Mouse (Mus musculus) left cerebral cortex, postnatal 25 days (tissue): Measurements from ENCODE around the gene Rgma. TPM values are rescaled to one million over a fixed set of nuclear protein-coding genes. Genes with fewer than 3 reads are reported as not detected.
A peak's percentile ranks its signal among the peaks of the same experiment; 100 is the strongest.

Experiments used
- DNase-seq, 2 experiments: peaks; one replicate each; pipeline ENCODE4 v3.0.0; 2022; ENCODE audit warnings: low spot score in 2 of 2, mixed read lengths in 1 of 2
- intact Hi-C: fragments of 180-260 bp; cut with DNase I; formaldehyde crosslinking; loops from one replicate; pipeline ENCODE4 v1.15.1; 2025
- total RNA-seq, 2 experiments: library from RNA; stranded (reverse); gene quantifications; 2 replicates each; pipeline ENCODE4 v1.2.3; 2021

Gene Rgma
- total RNA-seq, 2 experiments from 2014 or later, result 62.3 to 66.1 TPM

DNA sequence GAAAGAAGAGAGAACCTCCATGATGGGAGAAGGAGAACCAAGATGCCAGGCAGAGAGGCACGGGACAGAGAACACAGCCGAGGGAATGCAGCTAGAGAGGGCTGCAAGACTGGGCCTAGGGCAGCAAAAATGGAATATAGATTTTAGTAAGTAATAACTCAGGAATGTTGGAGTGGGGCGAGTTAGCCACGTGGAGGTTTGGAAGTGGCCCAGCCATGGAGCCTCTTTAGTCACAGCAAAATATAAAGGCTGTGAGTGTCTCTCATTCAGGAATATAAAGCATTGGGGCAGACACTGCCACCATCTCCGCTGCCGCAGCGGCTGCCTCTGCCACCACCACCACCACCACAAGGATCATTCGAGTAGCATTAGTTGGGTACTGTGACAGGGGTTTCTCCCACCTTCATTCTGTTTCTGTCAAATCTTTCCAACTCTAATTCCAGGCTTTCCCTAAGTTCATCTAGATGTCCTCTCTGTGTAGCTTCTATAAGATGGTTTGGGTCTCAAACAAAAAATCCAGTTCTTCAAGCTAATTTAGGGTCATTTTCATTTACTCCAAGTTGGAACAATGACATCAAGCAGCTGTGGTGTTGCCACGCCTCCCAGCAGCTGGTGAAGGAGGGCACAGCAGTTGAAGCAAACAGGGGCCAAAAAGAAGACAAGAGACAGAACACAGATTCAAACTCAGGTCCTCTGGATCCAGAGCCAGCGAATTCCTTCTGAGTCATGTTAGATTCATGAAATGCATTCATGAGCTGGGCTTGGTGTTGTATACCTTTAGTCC, 7.4 kb upstream of the Rgma start:
- DNase-seq, result no peak
- intact Hi-C loops, result no loop called here

DNA sequence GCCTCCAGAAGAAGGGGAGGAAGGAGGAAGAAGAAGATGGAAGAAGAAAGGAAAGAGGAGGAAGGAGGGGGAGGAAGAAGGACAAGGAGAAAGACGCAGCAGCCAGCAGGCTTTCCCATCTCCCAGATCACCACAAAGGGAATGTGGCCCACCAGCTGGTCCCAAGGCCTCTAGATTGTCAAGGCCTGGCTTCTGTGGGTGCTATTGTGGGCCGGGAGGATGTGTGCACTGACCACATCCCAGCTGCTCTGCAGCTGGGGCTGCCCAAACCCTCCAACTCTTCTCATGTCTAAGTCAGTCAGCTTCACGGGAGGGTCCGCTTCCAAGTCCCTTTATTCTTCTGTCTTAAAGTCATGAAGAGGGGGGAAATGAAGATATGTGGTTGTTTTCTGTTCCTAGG, 5.3 kb upstream of the Rgma start:
- no peak for DNase-seq
- intact Hi-C loops, result loop anchor here (5.0 to 10.0 kb wide), 2 partner anchors 335 to 778 kb away; no protein-coding TSS in a partner anchor

DNA sequence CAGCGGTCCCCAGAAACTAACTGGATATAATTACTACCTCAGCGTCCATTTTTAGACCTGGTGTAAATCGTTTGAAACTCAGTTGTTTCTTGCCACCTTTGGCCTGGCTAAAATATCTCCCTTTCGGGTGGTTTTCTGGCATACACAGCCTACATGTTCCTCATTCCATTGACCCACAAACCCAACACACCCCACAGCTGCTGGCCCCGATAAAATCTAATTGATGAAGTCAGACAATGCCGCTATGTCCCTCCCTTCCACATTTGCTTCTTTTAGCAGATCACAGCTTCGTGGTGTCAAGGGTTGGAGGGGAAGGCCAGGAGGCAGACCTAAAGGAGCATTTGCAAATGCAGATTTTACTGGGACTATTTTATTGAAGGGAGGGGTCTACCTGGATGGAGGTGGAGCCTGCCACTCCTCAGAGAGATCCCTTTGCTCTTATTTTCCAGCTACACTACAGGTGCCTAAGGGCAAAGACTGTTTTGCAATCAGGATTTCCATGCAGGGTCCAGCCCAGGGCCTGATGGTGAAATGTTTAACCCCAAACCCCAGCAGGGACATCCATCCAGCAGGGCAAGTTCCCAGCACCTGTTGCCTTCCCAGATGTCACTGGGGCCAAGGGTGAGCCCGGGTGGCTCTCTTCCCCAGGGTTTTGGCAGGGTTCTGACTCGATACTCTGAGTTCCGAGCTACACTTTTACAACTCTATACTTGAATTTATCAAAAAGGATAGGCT, 3.6 kb upstream of the Rgma start:
- no peak for DNase-seq
- intact Hi-C loops, result loop anchor here (5.0 to 10.0 kb wide), 2 partner anchors 337 to 779 kb away; no protein-coding TSS in a partner anchor

DNA sequence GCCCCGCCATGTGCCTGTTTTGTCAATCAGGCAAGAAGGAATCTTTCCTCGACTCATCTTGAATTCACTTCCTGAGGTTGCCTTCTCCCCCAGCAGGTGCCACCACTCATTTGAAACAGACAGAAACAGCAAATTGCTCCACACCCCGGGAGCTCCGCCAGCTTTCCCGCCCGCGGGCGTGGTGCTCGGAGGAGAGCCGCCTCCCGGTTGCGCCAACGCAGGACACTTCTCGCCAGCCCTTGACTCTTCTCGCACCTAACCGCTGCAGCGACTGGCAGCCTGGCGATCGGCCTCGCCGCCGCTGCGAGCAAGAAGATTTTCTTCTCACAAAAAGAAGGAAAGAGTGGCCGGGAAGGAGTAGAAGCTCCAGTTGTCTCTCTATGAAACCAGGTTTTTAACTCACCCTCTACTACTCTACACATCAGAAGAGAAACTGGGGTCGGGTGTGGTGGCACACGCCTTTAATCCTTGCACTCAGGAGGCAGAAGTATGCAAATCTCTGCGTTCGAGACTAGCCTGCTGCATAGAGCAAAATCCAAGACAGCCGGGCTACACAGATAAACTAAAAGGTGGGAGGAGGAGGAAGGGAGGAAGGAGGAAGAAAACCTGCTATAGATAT, 2.8 kb upstream of the Rgma start:
- intact Hi-C loops, result loop anchor here (5.0 to 10.0 kb wide), 2 partner anchors 338 to 780 kb away; no protein-coding TSS in a partner anchor
- peak; percentile 65 to 82 for DNase-seq

DNA sequence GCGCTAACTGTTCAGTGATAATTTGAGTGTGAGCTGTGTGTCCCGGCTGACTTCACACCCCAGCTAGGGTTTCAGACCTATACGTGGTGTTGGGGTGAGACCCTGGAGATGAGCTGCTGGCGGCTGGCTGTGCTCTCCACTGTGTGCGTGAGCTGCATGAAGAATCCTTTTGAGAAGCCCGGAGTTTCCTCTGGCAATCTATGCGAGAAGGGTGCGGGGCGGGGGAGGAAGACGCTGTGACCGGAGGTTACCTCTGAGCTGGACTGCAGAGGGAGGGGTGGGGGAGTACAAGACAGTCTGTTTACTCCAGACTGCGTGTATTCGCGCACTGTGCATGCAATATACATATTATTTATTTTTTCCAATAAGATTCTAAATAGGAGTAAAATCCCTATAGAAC, 582 bp upstream of the Rgma start:
- peak; percentile 34 to 58 for DNase-seq
- intact Hi-C loops, result loop anchor here (2.0 to 10.0 kb wide), 6 partner anchors 44 to 782 kb away; no protein-coding TSS in a partner anchor

DNA sequence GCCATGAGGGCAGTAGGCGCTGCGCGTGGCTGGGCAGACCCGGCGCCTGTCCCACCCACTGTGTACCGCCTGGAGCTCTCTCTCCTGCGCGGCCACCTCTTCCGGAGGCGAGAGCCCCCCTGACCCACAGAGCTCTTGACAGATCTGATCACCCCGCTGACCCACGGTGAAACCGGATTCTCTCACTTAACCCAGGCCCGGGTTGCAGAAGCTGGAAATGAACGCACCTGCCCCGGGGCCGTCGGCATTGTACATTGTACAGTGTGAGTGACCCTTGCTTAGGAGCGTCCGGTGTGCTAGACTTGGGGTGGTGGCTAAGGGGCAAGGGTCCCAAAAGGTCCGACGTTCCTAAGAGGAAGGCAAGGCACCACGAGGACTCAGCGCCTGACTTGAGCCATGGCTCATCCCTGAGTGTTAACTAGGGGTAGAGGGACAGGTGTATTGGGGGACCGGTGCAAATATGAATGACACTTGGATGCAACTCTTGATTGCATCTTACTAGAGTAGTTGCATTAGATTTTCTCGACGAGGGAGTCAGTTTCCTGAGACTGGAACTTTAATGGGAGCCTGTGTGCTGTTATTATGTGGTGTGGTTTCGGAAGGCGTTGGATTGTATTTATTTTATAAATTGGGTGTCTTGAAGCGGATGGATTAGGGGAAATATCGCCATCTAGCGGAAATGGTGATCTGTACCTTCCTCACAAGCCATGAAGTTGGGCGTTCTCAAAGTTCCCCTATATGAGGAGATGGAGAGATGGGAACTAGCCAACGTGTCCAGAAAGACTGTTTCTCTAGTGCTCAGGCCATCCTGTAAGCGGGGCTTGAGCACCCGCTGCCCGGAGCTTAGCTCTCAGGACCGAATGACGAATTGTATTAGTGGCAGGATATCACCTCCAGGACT, 1.0 kb downstream of the Rgma start:
- peak; percentile 83 to 93 for DNase-seq
- intact Hi-C loops, result loop anchor here (5.0 to 10.0 kb wide), 4 partner anchors 174 to 342 kb away; no protein-coding TSS in a partner anchor

DNA sequence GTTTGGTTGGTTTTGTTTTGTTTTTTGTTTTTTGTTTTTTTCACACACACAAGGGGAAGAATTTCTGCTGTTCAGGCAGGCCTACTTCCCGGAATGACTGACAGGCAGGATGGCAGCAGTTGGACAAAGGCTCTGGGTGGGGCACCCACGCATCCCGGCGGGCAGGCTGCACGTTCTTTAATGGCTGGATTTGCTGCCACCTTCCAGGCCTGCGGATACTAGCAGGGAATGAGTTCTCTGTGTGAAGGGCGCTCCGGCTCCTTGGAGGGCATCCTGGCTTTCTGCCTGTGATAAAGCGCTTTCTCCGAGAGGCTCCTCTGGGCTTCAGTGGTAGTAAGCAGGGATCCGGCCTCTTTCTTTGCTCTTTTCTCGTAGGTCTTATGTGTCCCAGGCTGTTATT, 2.0 kb downstream of the Rgma start:
- DNase-seq, result peak; percentile 38 to 43
- intact Hi-C loops, result loop anchor here (5.0 to 10.0 kb wide), 4 partner anchors 175 to 343 kb away; no protein-coding TSS in a partner anchor

DNA sequence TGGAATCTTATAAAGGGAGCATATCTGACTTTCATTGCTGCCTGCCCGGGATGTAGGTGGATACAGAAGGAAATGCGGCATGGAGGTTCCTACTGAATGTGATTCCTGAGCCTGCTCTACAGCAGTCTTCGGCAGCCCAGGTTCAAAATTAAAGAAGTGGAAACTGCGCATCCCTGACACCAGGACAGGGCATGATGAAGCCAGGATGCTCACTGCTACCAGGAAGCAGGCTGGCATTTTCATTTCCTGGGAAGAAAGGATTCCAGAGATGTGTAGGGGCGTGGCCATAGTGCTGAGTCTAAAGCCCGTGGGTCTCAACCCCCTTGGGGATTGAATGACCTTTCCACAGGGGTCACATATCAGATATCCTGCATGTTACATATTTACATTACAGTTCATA, 2.7 kb downstream of the Rgma start:
- intact Hi-C loops, result loop anchor here (5.0 to 10.0 kb wide), 4 partner anchors 176 to 343 kb away; no protein-coding TSS in a partner anchor
- DNase-seq, result no peak

DNA sequence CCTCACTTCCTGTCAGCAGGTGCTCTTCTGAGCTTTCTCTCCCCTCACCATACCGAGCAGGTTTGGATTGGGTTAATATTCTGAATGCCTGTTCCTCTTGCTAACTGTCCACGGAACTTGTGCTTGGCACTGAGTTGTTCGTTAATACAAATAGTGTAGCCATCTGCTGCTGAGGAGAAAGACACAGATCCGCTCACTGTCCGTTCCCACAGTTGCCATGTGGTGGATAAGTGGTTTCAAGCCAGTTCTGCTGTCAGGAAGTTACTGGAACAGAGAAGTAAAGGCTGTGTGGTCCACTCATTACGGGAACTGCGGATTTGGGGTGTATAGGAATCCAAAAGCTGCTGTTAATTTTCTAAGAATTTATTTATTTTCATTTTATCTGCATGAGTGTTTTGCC, 7.5 kb downstream of the Rgma start:
- intact Hi-C loops, result no loop called here
- no peak for DNase-seq

DNA sequence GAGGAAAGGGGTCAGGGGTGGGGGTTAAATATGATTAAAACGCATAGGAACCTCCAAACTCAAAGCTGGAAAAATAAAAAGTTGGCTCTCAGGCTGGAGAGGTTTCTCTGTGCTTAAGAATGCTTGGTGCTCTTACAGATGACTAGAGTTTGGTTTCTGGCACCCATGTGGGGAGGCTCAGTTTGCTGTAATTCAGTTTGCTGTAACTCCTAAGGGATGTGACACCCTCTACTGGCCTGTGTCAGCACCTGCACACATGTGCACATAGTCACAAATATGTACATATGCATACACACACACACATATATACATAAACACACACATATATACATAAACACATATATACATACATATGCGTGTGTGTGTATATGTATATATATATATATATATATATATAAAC, 13.6 kb downstream of the Rgma start:
- intact Hi-C loops, result no loop called here
- no peak for DNase-seq

DNA sequence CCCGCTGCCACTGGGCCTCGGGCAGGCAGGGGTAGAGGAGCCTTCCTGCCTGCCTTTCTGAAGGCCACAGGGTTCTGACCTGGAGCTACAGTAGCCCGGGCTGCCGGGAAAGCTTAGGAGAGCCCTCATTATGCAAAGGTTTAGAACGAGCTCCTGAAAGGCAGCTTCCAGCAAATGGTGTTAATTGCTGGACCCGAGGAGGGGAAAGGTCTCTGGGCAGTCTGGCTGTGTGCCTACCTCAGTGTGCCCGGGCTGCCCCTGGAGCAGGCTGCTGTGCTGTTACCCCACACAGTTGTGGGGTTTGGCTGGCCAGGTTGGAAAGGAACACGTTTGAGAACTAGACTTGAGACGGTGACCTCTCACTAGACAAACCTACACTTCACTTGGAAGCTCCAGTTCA, 14.1 kb downstream of the Rgma start:
- intact Hi-C loops, result no loop called here
- DNase-seq, result no peak

DNA sequence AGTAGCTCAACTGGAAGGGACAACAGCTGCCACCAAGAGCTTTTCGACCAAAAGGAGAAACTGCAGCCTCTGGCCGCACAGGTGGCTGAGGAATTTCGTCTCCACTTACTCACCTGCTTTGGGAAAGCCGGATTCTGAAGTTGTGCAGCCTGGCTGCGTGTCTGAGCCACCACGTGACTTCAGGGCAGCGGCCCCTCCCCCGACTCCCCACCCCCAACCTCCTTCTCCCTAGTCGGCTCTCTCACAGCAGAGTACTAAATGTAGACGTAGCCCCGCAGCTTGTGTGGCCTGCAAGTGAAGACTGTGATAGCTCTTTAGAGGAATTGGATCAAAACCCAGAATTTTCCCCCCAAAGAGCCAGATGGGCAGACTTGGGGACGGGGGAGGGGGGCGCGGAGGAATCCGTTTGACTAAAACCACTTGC, 14.6 kb downstream of the Rgma start:
- intact Hi-C loops, result no loop called here
- no peak for DNase-seq

DNA sequence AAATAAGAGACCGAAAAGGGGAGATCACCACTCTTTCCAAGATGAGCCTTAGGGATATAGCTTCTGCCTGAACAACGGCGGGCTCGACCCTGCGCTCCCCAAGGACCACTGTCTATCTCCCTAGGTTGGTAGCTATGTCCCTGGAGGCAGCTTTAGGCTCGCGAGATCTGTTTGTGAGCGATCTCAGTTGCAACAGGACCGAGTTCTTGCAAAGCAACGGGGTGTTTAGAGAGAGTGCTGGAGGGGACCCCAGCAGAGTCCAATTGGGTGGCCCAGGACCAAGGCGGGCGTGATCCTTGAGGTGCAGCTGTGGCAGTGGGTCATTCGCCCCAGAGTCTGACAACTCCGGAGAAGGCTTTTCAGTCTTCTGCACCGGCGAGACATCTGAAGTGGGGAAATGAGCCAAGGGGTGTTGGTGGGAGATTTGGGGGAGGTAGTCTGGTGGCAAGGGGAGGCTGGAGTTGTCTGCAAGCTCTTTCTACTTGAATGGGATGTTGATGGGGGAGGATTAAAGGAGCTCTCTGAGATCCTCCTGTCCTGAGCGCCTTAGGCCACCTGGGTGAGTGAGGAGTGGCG, 15.2 kb downstream of the Rgma start:
- intact Hi-C loops, result no loop called here
- no peak for DNase-seq

DNA sequence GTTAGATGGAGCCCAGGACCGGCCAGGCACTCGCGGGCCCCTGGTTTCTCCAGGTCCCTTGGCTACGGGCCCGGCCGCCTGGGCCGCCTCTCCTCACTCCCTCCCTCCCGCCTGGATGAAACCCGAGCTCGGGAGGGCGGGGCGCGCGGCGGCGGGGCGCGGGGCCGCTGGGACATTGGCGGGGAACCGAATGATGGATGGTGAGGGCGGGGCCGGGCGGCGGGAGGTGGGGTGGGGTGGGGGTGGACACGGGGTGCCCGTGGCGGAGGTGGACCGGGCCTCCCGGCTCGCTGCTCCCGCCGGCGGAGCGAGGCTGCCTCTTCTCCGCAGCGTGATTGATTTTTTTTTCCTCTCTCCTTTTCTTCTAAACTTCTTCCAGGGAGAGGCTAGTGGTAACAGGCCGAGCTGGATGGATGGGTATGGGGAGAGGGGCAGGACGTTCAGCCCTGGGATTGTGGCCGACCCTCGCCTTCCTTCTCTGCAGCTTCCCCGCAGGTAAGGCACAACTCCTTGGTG, 15.8 kb downstream of the Rgma start:
- intact Hi-C loops, result no loop called here
- DNase-seq, result peak in 1 of 2 experiments; percentile 74

DNA sequence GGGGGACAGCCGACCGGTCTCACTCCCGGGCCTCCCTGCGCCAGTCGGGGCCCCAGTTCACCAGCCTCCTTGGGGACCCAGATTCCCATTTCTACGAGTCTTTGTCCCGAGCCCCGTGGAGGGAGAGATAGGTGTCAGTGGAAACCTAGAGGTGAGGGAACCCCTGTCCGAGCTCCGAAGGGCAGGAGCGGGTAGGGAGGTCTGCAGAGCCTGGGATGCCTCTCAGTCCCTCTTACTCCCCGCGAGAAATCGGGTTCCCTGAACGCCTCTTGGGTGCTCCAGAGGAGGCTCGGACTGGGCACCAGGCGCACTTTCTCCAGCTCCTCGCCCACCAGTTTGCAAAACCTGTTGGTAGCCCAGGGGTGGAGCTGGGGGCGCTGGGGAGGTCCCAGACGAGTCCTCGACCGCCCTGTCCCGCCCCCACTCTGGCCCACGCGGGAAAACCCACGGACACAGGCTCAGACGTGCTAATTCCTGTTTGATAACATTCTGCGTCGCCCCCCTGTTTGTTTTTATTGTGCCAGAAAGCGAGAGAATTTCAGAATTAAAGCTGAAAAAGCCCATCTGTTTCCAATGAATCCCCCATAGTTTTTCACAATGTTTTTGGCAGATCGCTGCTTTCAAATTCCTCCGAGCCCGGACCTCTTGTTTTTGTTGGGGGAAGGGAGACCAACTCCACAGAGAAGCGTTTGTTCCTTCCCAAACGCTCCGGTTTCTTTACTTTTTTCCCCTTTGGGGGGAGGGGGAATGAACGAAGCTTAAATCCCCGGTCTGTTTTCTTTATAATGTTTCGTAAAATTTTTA, 16.4 kb downstream of the Rgma start:
- intact Hi-C loops, result no loop called here
- DNase-seq, result peak in 1 of 2 experiments; percentile 28

DNA sequence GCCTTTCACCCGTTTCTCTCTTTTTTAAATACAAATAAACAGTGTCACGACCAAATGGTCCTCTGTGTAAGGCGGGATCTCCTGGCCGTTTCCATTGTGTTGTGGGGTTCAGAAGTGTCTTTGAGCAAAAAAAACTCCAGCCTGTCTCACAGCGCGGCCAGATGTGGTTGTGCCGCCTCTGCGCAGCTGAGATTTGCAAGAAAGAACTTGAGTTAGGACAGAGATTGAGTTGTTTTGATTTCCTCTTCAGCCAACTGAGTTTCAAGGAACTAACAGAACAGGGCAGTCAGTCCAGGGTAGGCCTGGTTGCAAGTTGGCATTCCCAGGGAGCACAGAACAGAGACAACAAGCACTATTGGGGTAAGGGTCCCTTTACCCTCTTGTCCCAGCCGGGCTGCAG, 17.1 kb downstream of the Rgma start:
- no peak for DNase-seq
- intact Hi-C loops, result no loop called here

DNA sequence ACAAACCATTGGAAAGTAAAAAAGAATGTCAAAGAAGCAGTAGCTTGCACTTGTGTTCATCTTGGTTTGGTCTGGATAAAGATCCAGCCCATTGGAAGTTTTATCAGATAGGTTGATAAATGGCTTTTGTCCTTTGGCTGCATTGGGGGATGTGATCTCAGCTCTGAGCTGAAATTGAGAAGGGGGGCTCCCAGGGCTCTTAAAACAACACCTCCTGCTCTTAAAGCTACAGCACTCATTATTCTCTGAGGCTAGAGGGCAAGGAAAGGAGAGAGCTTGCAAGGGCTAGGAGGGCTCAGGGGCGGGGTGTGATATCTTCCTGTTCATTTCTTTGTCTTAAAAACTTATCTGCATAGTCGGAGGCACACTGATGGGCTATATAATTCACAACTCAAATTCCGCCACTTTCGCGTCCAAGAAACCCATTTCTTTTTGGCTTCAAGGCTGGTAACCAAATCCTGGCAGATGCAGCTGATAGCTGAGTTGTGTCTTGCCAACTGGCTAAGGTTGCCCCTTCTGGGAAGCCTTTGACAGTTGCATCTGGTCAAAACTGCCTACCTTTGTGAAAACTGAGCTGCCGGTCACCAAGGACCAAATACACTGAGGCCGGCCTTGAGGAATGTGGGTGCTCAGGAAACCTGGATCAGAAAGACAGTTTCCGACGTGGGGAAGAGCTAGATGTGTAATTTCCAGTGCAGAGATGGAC, 18.2 kb downstream of the Rgma start:
- no peak for DNase-seq
- intact Hi-C loops, result no loop called here
